Mouse (Mus musculus) hindbrain, postnatal 0 days (tissue): ENCODE data around the gene Metap1d. TPM values are rescaled to one million over a fixed set of nuclear protein-coding genes. Genes with fewer than 3 reads are reported as not detected.

Experiments
- ATAC-seq: fragments of 200-750 bp; cut with Nextera tagmentation; 2 replicates; pipeline ENCODE4 v1.8.0; 2017; ENCODE audit warnings: mild to moderate bottlenecking, moderate TSS enrichment, moderate library complexity
- DNase-seq: peaks from one replicate; pipeline ENCODE4 v3.0.0-alpha.2; 2015; ENCODE audit warnings: low spot score
- H3K27ac ChIP-seq: fragments of 300-500 bp; sonication (generic); 2 replicates; pipeline ENCODE4 v1.5.1; 2014; ENCODE audit warnings: mild to moderate bottlenecking
- H3K27me3 ChIP-seq: fragments of 300-500 bp; sonication (generic); 2 replicates; pipeline ENCODE4 v1.6.1; 2014; ENCODE audit warnings: low read length, mixed read lengths; ENCODE audit not compliant: insufficient read depth
- H3K36me3 ChIP-seq: fragments of 300-500 bp; sonication (generic); 2 replicates; pipeline ENCODE4 v1.6.1; 2014; ENCODE audit warnings: low read length, mixed read lengths; ENCODE audit not compliant: insufficient read depth
- H3K4me1 ChIP-seq: fragments of 300-500 bp; sonication (generic); 2 replicates; pipeline ENCODE4 v1.6.1; 2014; ENCODE audit warnings: antibody characterized with exemption, low read length, mixed read lengths; ENCODE audit not compliant: insufficient read depth
- H3K4me2 ChIP-seq: fragments of 300-500 bp; sonication (generic); 2 replicates; pipeline ENCODE4 v1.6.1; 2014; ENCODE audit warnings: low read depth, mild to moderate bottlenecking, low read length, moderate library complexity, mixed read lengths
- H3K4me3 ChIP-seq: fragments of 300-500 bp; sonication (generic); 2 replicates; pipeline ENCODE4 v1.5.1; 2014; ENCODE audit warnings: low read length
- H3K9ac ChIP-seq: fragments of 300-500 bp; sonication (generic); replicated peaks from 2 replicates; pipeline ENCODE4 v1.6.1; 2014; ENCODE audit warnings: mild to moderate bottlenecking, low read length, moderate library complexity, mixed read lengths
- H3K9me3 ChIP-seq: fragments of 300-500 bp; sonication (generic); 2 replicates; pipeline ENCODE4 v1.6.1; 2016; ENCODE audit warnings: low read length, mixed read lengths
- CTCF ChIP-seq: IDR thresholded peaks from 2 replicates; pipeline ENCODE4 v1.5.1; 2016; ENCODE audit warnings: antibody characterized with exemption, control low read depth, low read depth
- WGBS: fragments of 180-500 bp; shearing (Covaris S2); extraction: QIAGEN DNeasy Blood & Tissue Kit; methylation state at CpG from one replicate; pipeline ENCODE4 v1.1.7; 2014; 5-methylcytosine and 5-hydroxymethylcytosine counted together
- polyA plus RNA-seq: library from polyadenylated mRNA; unstranded; fragments of >200 nt; fragmentation: Nextera tagmentation; extraction: Ambion mirVana; gene quantifications from 2 replicates; pipeline ENCODE4 v1.2.1, GENCODE M21; 2015
- total RNA-seq: library from RNA; depleted of rRNA; stranded (reverse); fragments of >200 nt; gene quantifications from 2 replicates; pipeline ENCODE4 v1.2.3, GENCODE M21; 2014

The Metap1d gene
- total and polyA plus RNA-seq, 2 experiments from 2014 or later = 12.0 to 26.2 TPM

DNA sequence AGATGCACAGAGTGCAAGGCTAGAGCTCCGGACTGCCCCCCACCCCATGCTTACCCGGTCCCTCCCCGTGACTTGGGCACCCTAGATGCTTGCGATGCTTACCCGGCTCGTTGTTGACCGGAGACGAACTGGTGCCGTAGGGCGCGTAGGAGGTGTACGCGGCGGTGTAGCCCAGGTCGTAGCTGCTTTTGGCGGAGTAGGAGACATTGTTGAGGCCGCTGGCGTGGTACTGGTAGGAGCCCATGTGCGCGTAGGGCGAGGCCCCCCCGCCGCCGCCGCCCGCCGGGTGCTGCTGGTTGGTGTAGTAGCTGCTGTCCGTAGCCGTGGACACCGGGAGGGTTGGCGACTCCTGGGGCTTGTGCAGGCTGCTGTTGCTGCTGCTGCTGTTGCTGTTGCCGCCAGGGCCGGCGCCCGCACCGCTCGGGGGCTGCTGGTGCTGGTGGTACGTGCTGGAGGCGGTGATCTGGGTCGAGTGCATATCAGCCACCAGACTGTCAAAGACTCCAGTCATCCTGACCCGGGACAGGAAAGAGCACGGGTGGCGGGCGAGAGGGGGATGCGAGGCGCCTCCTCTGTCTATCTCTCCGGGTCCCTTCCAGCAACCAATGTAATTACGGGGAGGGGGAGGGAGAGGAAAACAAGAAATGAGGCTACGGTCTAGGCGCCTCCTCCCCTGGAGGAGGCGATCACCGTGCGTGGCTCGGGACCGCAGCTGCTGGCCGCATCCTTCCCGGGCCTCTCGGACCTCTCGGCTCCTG lies 93.0 kb downstream of the Metap1d start:
- H3K4me1 ChIP-seq = peaks cover 8% of the 10 kb centered on the region; the same call in 1 of the 2 replicates
- no peak for DNase-seq
- WGBS = under 1% methylated on average over 58 of the region's 59 CpGs
- no peak overlapping the region for H3K27ac ChIP-seq
- H3K9me3 ChIP-seq = no peaks in the 10 kb centered on the region
- peaks cover 79% of the 10 kb centered on the region for H3K27me3 ChIP-seq
- ATAC-seq = peak; percentile 41
- no peak overlapping the region for H3K9ac ChIP-seq
- no peaks in the 10 kb centered on the region for H3K36me3 ChIP-seq
- peak overlapping the region; percentile 74 for H3K4me2 ChIP-seq
- TF ChIP-seq CTCF = no peak
- H3K4me3 ChIP-seq = peak overlapping the region; percentile 36

DNA sequence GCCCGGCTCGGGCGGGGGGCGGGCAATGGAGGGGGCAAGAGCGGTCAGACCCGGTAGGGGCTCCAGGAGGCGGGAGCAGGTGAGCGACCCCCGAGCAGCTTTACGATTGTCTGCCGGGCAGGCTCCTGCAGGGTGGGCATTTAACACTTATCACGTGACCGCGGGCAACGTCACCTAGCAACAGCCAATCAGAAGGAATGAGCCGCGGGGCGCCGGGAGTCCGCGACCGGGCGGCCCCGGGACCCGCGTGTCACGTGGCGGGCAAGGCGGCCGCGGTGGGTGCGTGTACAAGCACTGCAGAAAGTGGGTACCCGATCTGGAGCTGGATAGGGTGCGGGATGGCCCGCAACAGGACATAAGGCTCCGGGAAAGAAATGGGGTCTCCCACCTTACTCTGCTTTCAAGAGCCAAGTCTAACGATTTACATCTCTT lies 93.6 kb downstream of the Metap1d start, which contains the start of gene Dlx2:
Gene Dlx2 (minus strand): TSS at position 115 of the 432 bp plus-strand sequence.
- peak within 1 kb of the TSS; percentile 36 for H3K4me3 ChIP-seq
- H3K4me1 ChIP-seq = peaks cover 8% of the 10 kb centered on the region; the same call in 1 of the 2 replicates
- ATAC-seq (peak; percentile 36), DNase-seq (peak; percentile 62)
- H3K9ac ChIP-seq = no peak within 1 kb of the TSS
- no peak within 1 kb of the TSS for H3K27ac ChIP-seq
- peak within 1 kb of the TSS; percentile 74 for H3K4me2 ChIP-seq
- under 1% methylated on average over 37 of the region's 37 CpGs for WGBS
- TF ChIP-seq CTCF = no peak
- no peaks in the 10 kb centered on the region for H3K9me3 ChIP-seq
- no peaks in the 10 kb centered on the region for H3K36me3 ChIP-seq
- peaks cover 79% of the 10 kb centered on the region for H3K27me3 ChIP-seq

DNA sequence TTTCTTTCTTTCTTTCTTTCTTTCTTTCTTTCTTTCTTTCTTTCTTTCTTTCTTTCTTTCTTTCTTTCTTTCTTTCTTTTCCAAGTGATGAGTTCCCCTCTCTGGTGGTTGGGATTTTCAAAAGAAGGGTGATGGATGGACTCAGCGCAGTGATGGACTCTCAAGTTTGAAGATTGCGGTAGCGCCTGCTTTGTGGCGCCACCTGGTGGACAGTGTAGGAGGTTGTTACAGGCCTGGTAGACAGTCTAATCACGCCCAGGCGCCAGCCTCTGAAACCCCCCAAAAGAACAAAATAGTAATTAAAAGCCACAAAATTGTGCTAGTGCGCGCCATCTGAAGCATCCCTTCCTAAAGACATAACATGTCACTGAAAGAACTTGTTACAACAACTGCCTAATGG lies 94.8 kb downstream of the Metap1d start:
- no peak for ATAC-seq
- H3K36me3 ChIP-seq = no peaks in the 10 kb centered on the region
- no peak overlapping the region for H3K9ac ChIP-seq
- H3K27me3 ChIP-seq = peaks cover 78% of the 10 kb centered on the region
- peaks cover 8% of the 10 kb centered on the region; the same call in 1 of the 2 replicates for H3K4me1 ChIP-seq
- DNase-seq = peak; percentile 87
- 8% methylated on average over 8 of the region's 8 CpGs for WGBS
- H3K4me3 ChIP-seq = no peak overlapping the region
- no peak overlapping the region for H3K27ac ChIP-seq
- peak; percentile 82 for TF ChIP-seq CTCF
- H3K4me2 ChIP-seq = no peak overlapping the region
- no peaks in the 10 kb centered on the region for H3K9me3 ChIP-seq

DNA sequence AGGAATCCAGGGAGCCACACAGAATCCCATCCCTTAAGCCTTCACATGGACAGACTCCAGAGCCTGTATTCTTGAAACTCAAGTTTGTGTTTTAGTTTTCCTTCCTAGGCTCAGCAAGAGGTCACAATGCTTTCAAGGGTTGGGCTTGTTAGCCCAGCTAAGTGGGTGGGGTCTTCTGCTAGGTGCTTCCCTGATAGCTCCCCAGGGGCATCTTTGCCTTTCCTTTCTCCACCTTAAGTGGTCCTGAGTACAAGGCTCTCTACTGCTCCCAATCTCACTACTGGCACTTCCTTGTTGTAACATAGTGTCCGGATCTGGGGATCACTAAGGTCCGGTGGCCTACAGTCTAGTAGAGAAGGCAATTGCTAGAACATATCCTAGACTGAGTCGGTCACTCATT lies 97.3 kb downstream of the Metap1d start:
- H3K4me3 ChIP-seq = no peak overlapping the region
- H3K9me3 ChIP-seq = no peaks in the 10 kb centered on the region
- no peak for DNase-seq
- no peak overlapping the region for H3K4me2 ChIP-seq
- H3K4me1 ChIP-seq = peaks cover 8% of the 10 kb centered on the region; the same call in 1 of the 2 replicates
- peaks cover 59% of the 10 kb centered on the region for H3K27me3 ChIP-seq
- WGBS = 30% methylated on average over 3 of the region's 3 CpGs
- H3K27ac ChIP-seq = no peak overlapping the region
- TF ChIP-seq CTCF = no peak
- no peak for ATAC-seq
- H3K9ac ChIP-seq = no peak overlapping the region
- no peaks in the 10 kb centered on the region for H3K36me3 ChIP-seq

DNA sequence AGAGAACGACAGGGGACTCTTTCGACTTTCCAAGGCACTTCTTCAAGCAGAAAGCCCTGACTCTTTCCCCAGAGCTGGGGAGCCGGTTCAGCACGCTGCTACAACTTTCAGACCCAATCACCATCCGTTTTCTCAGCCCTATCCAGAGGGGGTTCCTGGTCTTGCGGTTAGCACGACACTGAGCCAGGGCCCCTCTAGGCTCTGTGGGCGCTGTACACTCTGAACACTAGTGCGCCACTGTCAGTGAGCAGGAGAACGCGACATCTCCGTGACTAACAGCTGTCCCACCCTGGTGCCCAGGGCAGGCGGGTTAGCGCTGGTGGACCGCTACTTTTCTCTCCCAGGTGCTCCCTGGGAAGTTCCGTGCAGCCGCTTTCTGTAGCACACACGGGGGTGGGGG lies 98.6 kb downstream of the Metap1d start:
- Histone ChIP-seq H3K4me3 (no peak overlapping the region), H3K27me3 (peaks cover 45% of the 10 kb centered on the region), H3K27ac (no peak overlapping the region), H3K36me3 (no peaks in the 10 kb centered on the region), H3K4me2 (no peak overlapping the region), H3K9ac (no peak overlapping the region), H3K9me3 (no peaks in the 10 kb centered on the region), H3K4me1 (no peaks in the 10 kb centered on the region)
- DNase-seq = no peak
- 2% methylated on average over 18 of the region's 18 CpGs for WGBS
- ATAC-seq = no peak
- TF ChIP-seq CTCF = no peak

DNA sequence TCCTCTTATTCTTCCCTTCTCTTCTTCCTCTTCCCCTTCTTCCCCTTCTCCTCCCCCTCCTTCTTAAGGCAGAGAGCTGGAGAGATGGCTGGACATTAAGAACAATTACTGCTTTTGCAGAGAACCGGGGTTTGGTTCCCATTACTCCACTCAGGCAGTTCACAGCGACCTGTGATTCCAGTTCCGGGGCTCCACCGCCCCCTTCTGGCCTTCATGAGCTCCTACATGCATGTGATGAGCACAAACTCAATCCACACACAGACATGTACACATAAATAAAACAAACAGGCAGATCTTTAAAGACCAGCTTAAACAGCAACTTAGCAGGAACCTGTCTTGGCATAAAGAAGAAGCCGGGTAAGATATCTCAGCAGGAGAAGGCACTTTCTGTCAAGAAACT lies 103.0 kb downstream of the Metap1d start:
- H3K4me2 ChIP-seq = no peak overlapping the region
- no peaks in the 10 kb centered on the region for H3K36me3 ChIP-seq
- ATAC-seq = no peak
- no peak overlapping the region for H3K4me3 ChIP-seq
- H3K27ac ChIP-seq = no peak overlapping the region
- peaks cover 15% of the 10 kb centered on the region for H3K27me3 ChIP-seq
- no peaks in the 10 kb centered on the region for H3K4me1 ChIP-seq
- WGBS = 50% methylated on average over 5 of the region's 5 CpGs
- no peak for TF ChIP-seq CTCF
- H3K9ac ChIP-seq = no peak overlapping the region
- no peaks in the 10 kb centered on the region for H3K9me3 ChIP-seq
- no peak for DNase-seq

DNA sequence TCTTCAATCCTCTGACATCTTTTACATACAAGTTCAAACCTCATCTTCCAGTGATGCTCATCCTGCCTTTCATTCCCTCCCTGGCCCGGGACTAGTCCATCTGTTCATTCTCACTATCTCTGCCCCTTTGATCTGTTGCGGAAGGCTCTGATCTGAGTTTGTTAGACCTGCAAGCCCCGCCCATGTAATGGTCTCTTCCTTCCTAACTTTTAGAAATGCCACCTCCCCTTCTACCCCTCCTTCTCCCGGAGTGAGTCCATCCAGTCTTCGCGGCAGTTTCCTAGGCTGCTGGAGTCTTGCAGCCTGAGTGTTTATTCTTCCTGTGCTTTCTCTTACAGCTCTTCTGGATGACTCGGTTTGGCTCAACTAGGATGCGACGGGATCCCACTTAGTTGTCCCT lies 113.4 kb downstream of the Metap1d start:
- 83% methylated on average over 9 of the region's 9 CpGs for WGBS
- Histone ChIP-seq H3K9me3 (no peaks in the 10 kb centered on the region), H3K4me2 (no peak overlapping the region), H3K9ac (no peak overlapping the region), H3K4me3 (no peak overlapping the region), H3K27ac (no peak overlapping the region), H3K27me3 (no peaks in the 10 kb centered on the region), H3K4me1 (no peaks in the 10 kb centered on the region), H3K36me3 (no peaks in the 10 kb centered on the region)
- TF ChIP-seq CTCF = no peak
- ATAC-seq (no peak), DNase-seq (no peak)
